In the genomic region with DNA sequence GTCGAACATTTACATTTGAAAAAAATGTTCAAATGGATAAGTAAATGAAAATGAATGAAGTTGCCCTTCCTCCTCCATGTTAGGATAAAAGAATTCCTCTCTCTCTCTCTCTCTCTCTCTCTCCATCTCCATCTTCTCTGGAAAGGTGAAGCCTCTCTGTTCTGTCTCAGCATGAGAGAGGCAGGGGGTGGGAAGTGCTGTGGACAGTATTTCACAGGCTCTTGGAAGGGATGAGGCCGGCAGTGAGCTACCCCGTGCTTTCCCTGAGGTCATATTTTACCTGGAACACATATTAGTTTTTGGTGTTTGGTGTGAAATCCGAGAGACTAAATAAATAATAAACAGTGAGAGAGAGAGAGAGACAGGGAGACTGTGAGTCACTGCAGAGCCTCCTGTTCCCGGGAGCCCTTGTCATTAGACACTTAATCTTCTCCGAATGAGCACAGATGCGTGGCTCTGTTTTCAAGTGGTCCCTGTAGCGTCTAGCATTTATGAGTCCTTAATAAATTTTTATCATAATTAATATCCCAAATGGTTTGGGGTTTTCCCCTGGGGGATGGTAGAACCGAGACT, we compare ENCODE assay signal across 19 mouse cellular contexts.
A peak's percentile ranks its signal among the peaks of the same experiment; 100 is the strongest.
DNase-seq lines count a peak whose midpoint lies in the region; ATAC-seq and TF ChIP-seq lines count a peak whose summit lies in the region.
"Had no signal": no experiment of that assay in that cellular context is flagged by ENCODE, and none has a peak within 500 bp of the region (broad histone marks: within the 10 kb centered on the region; RNA-seq: fewer than 3 reads in every experiment).

No protein-coding gene starts in this region.

- H3K9ac ChIP-seq in hindbrain, embryonic 16.5 days (ENCODE audit: low read depth, low read length) = no peak overlapping the region; the same call in 1 of the 2 replicates
- no peak overlapping the region for H3K9ac ChIP-seq in hindbrain, embryonic 15.5 days
- no peak overlapping the region for H3K9ac ChIP-seq in midbrain, postnatal 0 days (replicated peaks; ENCODE audit: low read length, poor library complexity, severe bottlenecking)
- H3K9ac ChIP-seq: limb, embryonic 12.5 days; liver, embryonic 13.5 days; lung, embryonic 15.5 days had no signal

- H3K4me3 ChIP-seq in hindbrain, embryonic 10.5 days = no peak overlapping the region
- H3K4me3 ChIP-seq in hindbrain, embryonic 16.5 days (ENCODE audit: low read length) = no peak overlapping the region
- H3K4me3 ChIP-seq in hindbrain, embryonic 15.5 days = no peak overlapping the region
- H3K4me3 ChIP-seq in midbrain, postnatal 0 days (ENCODE audit: low read depth, low read length) = no peak overlapping the region
- H3K4me3 ChIP-seq: gastrocnemius, adult 2 months; limb, embryonic 12.5 days; liver, embryonic 13.5 days; lung, embryonic 15.5 days had no signal

- H3K27me3 ChIP-seq in hindbrain, embryonic 10.5 days (ENCODE audit: insufficient read depth, poor library complexity, severe bottlenecking) = no peaks in the 10 kb centered on the region; the same call in 1 of the 2 replicates
- no peaks in the 10 kb centered on the region for H3K27me3 ChIP-seq in hindbrain, embryonic 16.5 days (replicated peaks; ENCODE audit: control insufficient read depth, insufficient read depth, low read length)
- no peaks in the 10 kb centered on the region for H3K27me3 ChIP-seq in hindbrain, embryonic 15.5 days
- no peaks in the 10 kb centered on the region for H3K27me3 ChIP-seq in midbrain, postnatal 0 days (ENCODE audit: insufficient read depth, low read length)
- H3K27me3 ChIP-seq: liver, embryonic 13.5 days; lung, embryonic 15.5 days had no signal

- no peak for TF ChIP-seq CTCF in midbrain, postnatal 0 days (IDR thresholded peaks at IDR 0.05)

- H3K4me1 ChIP-seq in hindbrain, embryonic 10.5 days (replicated peaks) = peaks cover 62% of the 10 kb centered on the region
- peaks cover 43% of the 10 kb centered on the region for H3K4me1 ChIP-seq in hindbrain, embryonic 16.5 days (ENCODE audit: control insufficient read depth, insufficient read depth, low read depth, low read length)
- H3K4me1 ChIP-seq in hindbrain, embryonic 15.5 days (replicated peaks) = peaks cover 59% of the 10 kb centered on the region
- peaks cover 24% of the 10 kb centered on the region; the same call in 1 of the 2 replicates for H3K4me1 ChIP-seq in midbrain, postnatal 0 days (ENCODE audit: insufficient read depth, low read length)

- no peaks in the 10 kb centered on the region for H3K36me3 ChIP-seq in hindbrain, embryonic 10.5 days
- no peaks in the 10 kb centered on the region for H3K36me3 ChIP-seq in hindbrain, embryonic 16.5 days (ENCODE audit: control insufficient read depth, insufficient read depth, low read length)
- H3K36me3 ChIP-seq in hindbrain, embryonic 15.5 days = no peaks in the 10 kb centered on the region
- no peaks in the 10 kb centered on the region for H3K36me3 ChIP-seq in midbrain, postnatal 0 days (ENCODE audit: insufficient read depth, low read length)
- H3K36me3 ChIP-seq: limb, embryonic 12.5 days; liver, embryonic 13.5 days; lung, embryonic 15.5 days had no signal

- no peaks in the 10 kb centered on the region for H3K9me3 ChIP-seq in hindbrain, embryonic 10.5 days
- H3K9me3 ChIP-seq in hindbrain, embryonic 16.5 days (ENCODE audit: control insufficient read depth, low read length) = no peaks in the 10 kb centered on the region
- no peaks in the 10 kb centered on the region for H3K9me3 ChIP-seq in hindbrain, embryonic 15.5 days
- no peaks in the 10 kb centered on the region for H3K9me3 ChIP-seq in midbrain, postnatal 0 days (ENCODE audit: low read length)
- H3K9me3 ChIP-seq: limb, embryonic 12.5 days; liver, embryonic 13.5 days; lung, embryonic 15.5 days had no signal

- H3K27ac ChIP-seq in hindbrain, embryonic 10.5 days = 0 out of 2 replicates have a peak overlapping the region, but pooled peaks have one; percentile 73
- no peak overlapping the region for H3K27ac ChIP-seq in hindbrain, embryonic 16.5 days (ENCODE audit: low read depth, low read length)
- H3K27ac ChIP-seq in hindbrain, embryonic 15.5 days (replicated peaks) = peak overlapping the region; percentile 2; the same call in 1 of the 2 replicates
- no peak overlapping the region for H3K27ac ChIP-seq in midbrain, postnatal 0 days (ENCODE audit: low read depth, low read length)
- H3K27ac ChIP-seq: gastrocnemius, adult 2 months; limb, embryonic 12.5 days; liver, embryonic 13.5 days; lung, embryonic 15.5 days; macrophage; stomach, postnatal 0 days had no signal

- no peak for DNase-seq in hindbrain, embryonic 10.5 days (ENCODE audit: low spot score)
- DNase-seq in MN1 (ENCODE audit: low spot score) = peak; percentile 33
- DNase-seq in midbrain, postnatal 0 days (ENCODE audit: low spot score) = peak; percentile 33
- DNase-seq in frontal cortex, postnatal 14 days (ENCODE audit: low spot score in 2 of 2) = no peak
- DNase-seq in spleen, postnatal 14 days (ENCODE audit: low spot score in 2 of 2) = no peak
- DNase-seq in layer of hippocampus, adult 18-20 months (ENCODE audit: low spot score in 2 of 2) = no peak
- DNase-seq: cerebellum, postnatal 10 days; gastrocnemius, adult 2 months; heart, adult 18-20 months; heart, postnatal 4 days; kidney, postnatal 10 days; liver, embryonic 13.5 days; right cerebral cortex, postnatal 14 days had no signal

- 50% methylated on average over 9 of the region's 9 CpGs for WGBS in hindbrain, embryonic 10.5 days
- 24% methylated on average over 9 of the region's 9 CpGs for WGBS in hindbrain, embryonic 16.5 days
- 17% methylated on average over 9 of the region's 9 CpGs for WGBS in hindbrain, embryonic 15.5 days
- 23% methylated on average over 9 of the region's 9 CpGs for WGBS in midbrain, postnatal 0 days

- no peak overlapping the region for H3K4me2 ChIP-seq in hindbrain, embryonic 16.5 days (ENCODE audit: low read length)
- no peak overlapping the region for H3K4me2 ChIP-seq in hindbrain, embryonic 15.5 days
- no peak overlapping the region for H3K4me2 ChIP-seq in midbrain, postnatal 0 days (ENCODE audit: low read depth, low read length, poor library complexity, severe bottlenecking)
- H3K4me2 ChIP-seq: limb, embryonic 12.5 days; liver, embryonic 13.5 days; lung, embryonic 15.5 days had no signal

- no peak for ATAC-seq in hindbrain, embryonic 16.5 days
- no peak for ATAC-seq in hindbrain, embryonic 15.5 days (ENCODE audit: low FRiP score, low read depth)
- no peak for ATAC-seq in midbrain, postnatal 0 days (ENCODE audit: low FRiP score)

Comparison
In these comparisons a context has a peak if more than half of its experiments do, and no peak if none do; other contexts are left out.
1. H3K27ac ChIP-seq: peak in hindbrain, embryonic 10.5 days (single experiment) and hindbrain, embryonic 15.5 days (single experiment); none in hindbrain, embryonic 16.5 days (single experiment) and midbrain, postnatal 0 days (single experiment).
2. DNase-seq: peak in MN1 (single experiment) and midbrain, postnatal 0 days (single experiment); none in hindbrain, embryonic 10.5 days (single experiment), frontal cortex, postnatal 14 days (0 of 2), spleen, postnatal 14 days (0 of 2) and layer of hippocampus, adult 18-20 months (0 of 2).